Mouse (Mus musculus) hindbrain, embryonic 11.5 days (tissue): ENCODE measurements around the gene Ptprr. TPM values are rescaled to one million over a fixed set of nuclear protein-coding genes. Genes with fewer than 3 reads are reported as not detected.

Source experiments
- polyA plus RNA-seq: library from polyadenylated mRNA; unstranded; fragments of >200 nt; fragmentation: Nextera tagmentation; extraction: Ambion mirVana; gene quantifications from 2 replicates; pipeline ENCODE4 v1.2.1, GENCODE M21; 2014

Ptprr gene
- polyA plus RNA-seq, 1 experiment from 2014 or later, result 2.0 TPM

Other genes with a start within 250 kb of the Ptprr start
- gene Tspan8, start 201.4 kb upstream of the Ptprr start, polyA plus RNA-seq, result 1.4 and 1.5 TPM in 2 replicates
- gene 4933416C03Rik, start 95.7 kb downstream of the Ptprr start, polyA plus RNA-seq, result 0.08 TPM in 1 of 2 replicates, not detected in the other